Mouse (Mus musculus) induced T-regulatory cell, adult 2 months (primary cell): ENCODE results near the gene Hist1h2be.
A peak's percentile ranks its signal among the peaks of the same experiment; 100 is the strongest.
"Not testable (repeated sequence)": the region's sequence is repeated elsewhere in the genome, so short reads cannot be mapped to it uniquely, and the experiment has no call there.

Experiments
- DNase-seq: peaks from one replicate; pipeline ENCODE4 v3.0.0-alpha.2; 2012; ENCODE audit warnings: low read depth

Gene Hist1h2be

GRCm38 (mm10) chr13:23591886-23592285, 29.0 kb downstream of the Hist1h2be start:
- DNase-seq, result not testable (repeated sequence)

- DNase-seq, result no peak
These were observed 29.7 kb downstream of the Hist1h2be start for GRCm38 (mm10) chr13:23591206-23591605.

GRCm38 (mm10) chr13:23586940-23587225, 34.0 kb downstream of the Hist1h2be start:
- peak; percentile 58 for DNase-seq

GRCm38 (mm10) chr13:23586099-23586939, 34.6 kb downstream of the Hist1h2be start:
- no peak for DNase-seq

GRCm38 (mm10) chr13:23585442-23586098, 35.4 kb downstream of the Hist1h2be start:
- DNase-seq, result peak; percentile 94

- peak; percentile 91 for DNase-seq
These were observed 35.9 kb downstream of the Hist1h2be start for GRCm38 (mm10) chr13:23585029-23585441.

GRCm38 (mm10) chr13:23584331-23584730, 36.6 kb downstream of the Hist1h2be start:
- no peak for DNase-seq

- DNase-seq, result peak; percentile 47
These were observed 37.4 kb downstream of the Hist1h2be start for GRCm38 (mm10) chr13:23583387-23584068.

GRCm38 (mm10) chr13:23582219-23583056, 38.5 kb downstream of the Hist1h2be start:
- DNase-seq, result peak; percentile 29

GRCm38 (mm10) chr13:23581408-23582218, 39.3 kb downstream of the Hist1h2be start, which contains the start of gene Hist1h4d:
TSS of gene Hist1h4d (plus strand) at chr13:23581598.
- peak; percentile 95 for DNase-seq

GRCm38 (mm10) chr13:23577835-23578234, 43.1 kb downstream of the Hist1h2be start:
- DNase-seq, result no peak

GRCm38 (mm10) chr13:23576906-23577639, 43.9 kb downstream of the Hist1h2be start:
- DNase-seq, result no peak

GRCm38 (mm10) chr13:23576351-23576881, 44.5 kb downstream of the Hist1h2be start:
- DNase-seq, result peak; percentile 57

- DNase-seq, result not testable (repeated sequence)
These were observed 45.0 kb downstream of the Hist1h2be start for GRCm38 (mm10) chr13:23575864-23576313.

- peak; percentile 86 for DNase-seq
These were observed 45.6 kb downstream of the Hist1h2be start, which contains the start of gene Hist1h3d for GRCm38 (mm10) chr13:23575271-23575851. TSS of gene Hist1h3d (plus strand) at chr13:23575763.

- peak; percentile 72 for DNase-seq
These were observed 46.3 kb downstream of the Hist1h2be start for GRCm38 (mm10) chr13:23574546-23575170.

- DNase-seq, result peak; percentile 98
These were observed 46.9 kb downstream of the Hist1h2be start, which contains the start of the genes Hist1h2bf and Hist1h2ad for GRCm38 (mm10) chr13:23573898-23574524. TSS of gene Hist1h2bf (minus strand) at chr13:23574196. TSS of gene Hist1h2ad (plus strand) at chr13:23574381.
